Mouse (Mus musculus) frontal cortex, postnatal 36 days (tissue): ENCODE measurements around the gene Zfp341.
A peak's percentile ranks its signal among the peaks of the same experiment; 100 is the strongest.

Experiments
- DNase-seq, 2 experiments: peaks; one replicate each; pipeline ENCODE4 v3.0.0; 2022; ENCODE audit warnings: low spot score in 2 of 2

Zfp341 gene

GRCm38 (mm10) chr2:154586405-154586804 lies 26.7 kb upstream of the Zfp341 start:
- no peak for DNase-seq

DNA sequence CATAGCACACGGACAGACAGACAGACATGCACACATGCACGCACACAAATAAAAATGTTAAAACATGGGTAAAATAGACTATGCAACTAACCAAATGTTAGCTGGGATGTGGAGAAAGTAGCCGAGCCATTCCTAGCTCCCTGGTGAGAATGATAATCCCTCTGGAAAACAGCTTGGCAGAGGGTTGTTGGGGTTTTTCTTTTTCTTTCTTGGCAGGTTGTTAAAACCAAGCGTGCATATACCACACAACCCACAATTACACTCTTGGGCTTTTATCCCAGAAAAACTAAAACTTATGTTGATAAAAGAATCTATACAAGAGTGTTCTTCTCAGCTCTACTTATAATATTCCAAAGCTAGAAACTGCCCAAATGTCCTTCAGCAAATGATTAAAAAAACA lies 24.0 kb upstream of the Zfp341 start:
- peak in 1 of 2 experiments; percentile 38 for DNase-seq

- no peak for DNase-seq
These were observed 21.9 kb upstream of the Zfp341 start for GRCm38 (mm10) chr2:154591239-154591638.

- no peak for DNase-seq
These were observed 20.1 kb upstream of the Zfp341 start for GRCm38 (mm10) chr2:154593025-154593424.

GRCm38 (mm10) chr2:154595775-154596174 lies 17.3 kb upstream of the Zfp341 start:
- peak in 1 of 2 experiments; percentile 35 for DNase-seq

DNA sequence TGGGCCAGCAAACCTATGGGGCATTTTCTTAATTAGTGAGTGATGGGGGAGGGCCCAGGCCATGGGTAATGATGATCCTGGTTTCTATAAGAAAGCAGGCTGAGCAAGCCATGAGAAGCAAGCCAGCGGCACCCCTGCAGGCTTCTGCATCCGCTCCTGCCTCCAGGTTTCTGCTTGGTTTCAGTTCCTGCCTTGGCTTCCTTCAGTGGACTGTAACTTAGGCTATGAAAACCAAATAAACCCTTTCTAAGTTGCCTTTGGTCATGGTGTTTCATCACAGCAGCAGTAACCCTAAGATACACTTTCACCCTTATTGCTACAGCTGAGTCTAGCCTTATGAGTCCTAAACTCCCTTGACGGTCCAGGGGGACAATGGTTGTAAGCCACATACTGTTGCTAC lies 15.7 kb upstream of the Zfp341 start:
- DNase-seq = no peak

- no peak for DNase-seq
These were observed 12.5 kb upstream of the Zfp341 start for GRCm38 (mm10) chr2:154600586-154600985.

- no peak for DNase-seq
These were observed 11.8 kb upstream of the Zfp341 start for GRCm38 (mm10) chr2:154601324-154601723.

DNA sequence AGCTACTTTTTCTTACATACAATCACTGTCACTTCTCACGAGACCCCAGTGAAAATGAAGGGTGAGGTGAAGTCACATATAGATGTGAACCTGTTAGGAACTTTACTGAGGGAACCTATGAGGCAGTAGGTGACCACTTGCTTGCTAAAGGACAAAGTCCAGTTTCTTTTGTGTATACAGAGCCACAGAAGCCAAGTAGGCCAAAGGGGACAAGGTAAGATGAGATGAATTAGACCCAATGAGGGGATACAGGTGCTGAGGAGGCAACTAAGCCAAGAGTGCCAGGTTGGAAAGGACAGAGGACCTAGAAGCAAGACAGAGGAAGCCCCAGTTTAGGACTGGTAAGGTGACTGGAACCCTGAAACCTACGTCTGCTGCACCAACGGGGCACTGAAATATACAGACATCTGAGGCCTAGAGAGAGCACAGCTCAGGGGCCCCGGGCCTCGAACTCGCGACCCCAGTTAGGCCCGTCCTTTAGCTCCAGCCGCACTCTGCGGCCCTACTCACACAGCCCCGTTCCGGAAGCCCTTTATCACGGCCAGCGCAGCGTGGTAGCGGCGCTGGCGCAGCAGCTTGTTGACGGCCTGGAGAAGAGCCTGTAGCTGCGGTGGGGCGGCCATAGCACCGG lies 10.0 kb upstream of the Zfp341 start:
- no peak for DNase-seq

DNA sequence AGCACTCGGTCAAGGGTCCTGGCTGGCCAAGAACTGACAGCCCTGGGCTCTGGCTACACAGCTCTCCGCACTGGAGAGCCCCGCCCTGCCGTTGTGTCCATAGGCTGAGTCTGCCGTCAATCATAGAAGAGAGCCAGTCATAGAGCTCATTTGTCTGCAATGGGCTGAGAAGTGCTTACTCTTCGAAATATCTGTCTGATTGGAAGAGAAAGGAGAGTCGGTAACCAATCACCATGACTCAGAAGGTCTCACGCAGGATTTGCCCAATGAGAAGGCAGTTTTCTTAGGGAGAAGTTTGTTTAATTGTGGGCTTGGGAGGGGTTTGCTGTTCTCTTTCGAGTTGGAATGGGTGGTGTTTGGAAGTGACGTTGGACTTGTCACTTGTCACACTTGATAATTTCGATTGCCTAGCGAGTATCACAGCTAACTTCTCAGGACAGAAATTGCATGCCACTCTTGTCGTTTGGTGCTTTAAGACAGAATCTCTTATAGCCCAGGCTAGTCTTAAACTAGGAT lies 9.4 kb upstream of the Zfp341 start, which contains the start of gene Pxmp4:
TSS of gene Pxmp4 (minus strand) at position 71 of the 516 bp plus-strand sequence.
- peak; percentile 99 to 100 for DNase-seq

- no peak for DNase-seq
These were observed 8.9 kb upstream of the Zfp341 start for GRCm38 (mm10) chr2:154604156-154604555.

- no peak for DNase-seq
These were observed 6.1 kb upstream of the Zfp341 start for GRCm38 (mm10) chr2:154606965-154607364.

GRCm38 (mm10) chr2:154609050-154609767 lies 3.9 kb upstream of the Zfp341 start:
- no peak for DNase-seq

- DNase-seq = no peak
These were observed 1.9 kb downstream of the Zfp341 start for GRCm38 (mm10) chr2:154614841-154615576.

DNA sequence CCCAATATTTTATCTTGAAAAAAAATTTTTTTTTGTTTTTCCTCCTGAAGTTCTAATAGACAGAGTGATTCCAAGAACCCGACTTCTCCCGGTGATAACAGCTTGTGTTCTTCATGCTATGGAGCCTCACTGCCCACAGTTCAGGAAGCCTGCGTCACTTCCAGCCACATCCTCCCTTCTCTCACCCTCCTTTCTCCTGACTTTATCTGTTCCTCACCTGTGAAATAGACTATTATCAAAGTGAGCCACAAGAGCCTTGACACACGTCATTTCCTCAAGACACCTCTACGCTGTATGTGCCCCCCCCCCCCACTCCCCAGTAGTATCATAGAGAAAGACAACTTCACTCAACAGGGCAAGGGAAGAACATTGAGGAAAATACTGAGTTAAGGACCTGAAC lies 2.6 kb downstream of the Zfp341 start:
- no peak for DNase-seq

- DNase-seq = no peak
These were observed 4.0 kb downstream of the Zfp341 start for GRCm38 (mm10) chr2:154617061-154617460.

DNA sequence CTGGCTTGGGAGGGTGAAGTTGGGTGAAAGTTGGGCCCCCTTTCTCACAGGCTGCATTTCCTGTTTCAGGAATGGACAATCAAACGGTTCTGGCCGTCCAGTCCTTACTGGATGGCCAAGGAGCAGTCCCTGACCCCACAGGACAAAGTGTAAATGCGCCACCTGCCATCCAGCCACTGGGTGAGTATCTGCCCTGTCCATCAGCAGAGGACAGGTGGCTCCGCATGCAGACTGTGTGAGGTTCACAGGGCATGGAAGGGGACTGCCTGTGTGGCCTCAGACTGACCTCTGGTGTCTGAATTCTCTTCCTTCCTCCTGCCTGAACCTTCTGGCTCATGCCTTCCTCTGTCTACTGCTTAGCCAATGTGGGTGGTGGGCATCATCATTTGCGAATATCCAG lies 8.6 kb downstream of the Zfp341 start:
- no peak for DNase-seq

DNA sequence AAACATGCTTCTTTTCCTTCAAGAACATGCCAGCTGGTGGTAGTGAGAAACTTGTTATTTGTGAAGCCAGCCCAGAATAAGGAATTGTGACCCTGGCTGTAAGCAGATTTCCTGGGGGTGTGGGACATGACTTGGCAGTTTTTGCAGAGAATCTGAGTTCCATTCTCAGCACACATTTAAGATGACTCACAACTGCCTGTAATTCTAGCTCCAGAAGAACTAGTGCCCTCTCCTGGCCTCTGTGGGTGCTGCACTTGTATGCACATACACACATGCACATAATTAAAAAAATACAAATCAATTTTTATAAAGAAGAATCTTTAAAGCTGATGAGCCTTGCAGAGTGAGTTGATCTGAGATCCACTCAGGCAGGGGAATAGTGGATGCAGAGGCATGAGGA lies 11.0 kb downstream of the Zfp341 start:
- DNase-seq = no peak

GRCm38 (mm10) chr2:154630531-154630930 lies 17.4 kb downstream of the Zfp341 start:
- no peak for DNase-seq

DNA sequence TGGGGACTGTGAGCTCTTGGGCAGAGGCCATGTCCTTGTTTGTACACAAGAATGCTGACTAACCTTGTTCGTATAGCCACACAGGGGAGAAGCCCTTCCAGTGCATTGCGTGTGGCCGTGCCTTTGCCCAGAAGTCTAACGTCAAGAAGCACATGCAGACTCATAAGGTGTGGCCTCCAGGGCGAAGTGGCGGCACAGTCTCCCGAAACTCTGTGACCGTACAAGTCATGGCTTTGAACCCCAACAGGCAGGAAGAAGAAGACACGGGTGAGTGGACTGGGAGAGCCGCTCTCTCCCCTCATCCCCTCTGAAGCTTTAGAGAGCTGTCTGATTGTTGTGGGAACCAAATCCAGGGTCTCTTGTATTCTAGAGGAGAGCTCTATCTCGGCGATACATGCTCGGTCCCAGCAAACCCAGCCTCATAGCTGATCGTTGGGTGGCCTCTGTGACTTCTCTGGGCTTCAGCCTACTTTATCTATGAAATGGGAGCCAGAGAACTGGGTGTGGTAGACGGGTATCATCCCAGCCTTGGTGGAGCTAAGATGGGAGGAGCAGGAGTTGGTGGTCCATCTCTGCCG lies 19.2 kb downstream of the Zfp341 start:
- DNase-seq = no peak

DNA sequence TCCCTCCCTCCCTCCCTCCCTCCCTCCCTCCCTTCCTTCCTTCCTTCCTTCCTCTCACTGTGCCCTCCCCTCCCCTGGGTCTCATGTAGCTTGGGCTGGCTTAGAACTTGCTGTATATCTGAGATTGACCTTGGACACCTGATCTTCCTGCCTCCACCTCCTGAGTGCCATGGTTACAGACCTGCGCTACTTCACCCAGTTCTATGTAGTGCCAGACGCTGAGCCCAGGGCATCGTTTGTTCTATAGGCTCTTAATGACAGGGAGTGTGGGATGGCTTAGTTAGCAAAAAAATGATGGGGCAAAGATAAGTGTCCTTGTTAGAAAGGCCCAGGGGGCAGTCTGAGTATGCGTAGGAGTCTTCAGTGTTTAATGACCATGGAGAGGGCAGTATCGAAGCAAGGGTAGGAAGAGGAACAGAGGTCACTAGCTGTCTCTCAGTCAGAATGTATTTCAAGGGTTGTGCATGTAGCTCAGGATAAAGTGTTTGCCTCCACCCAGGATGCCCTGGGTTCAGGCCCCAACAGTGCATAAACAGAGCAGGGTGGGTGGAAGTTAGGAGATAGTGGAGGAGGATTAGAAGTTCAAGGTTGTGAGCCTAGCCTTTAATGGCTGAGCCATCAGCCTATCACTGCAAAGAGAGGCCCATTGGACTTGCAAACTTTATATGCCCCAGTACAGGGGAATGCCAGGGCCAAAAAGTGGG lies 20.1 kb downstream of the Zfp341 start:
- no peak for DNase-seq
